Mouse (Mus musculus) C2C12 (cell line): Measurements from ENCODE around the gene Camta2. TPM values are rescaled to one million over a fixed set of nuclear protein-coding genes. Genes with fewer than 3 reads are reported as not detected.

Experiments
- H3K27me3 ChIP-seq: one replicate; pipeline ENCODE4 v1.6.1; 2011; ENCODE audit not compliant: control insufficient read depth, insufficient read depth, insufficient read length
- H3K36me3 ChIP-seq: one replicate; pipeline ENCODE4 v1.6.1; 2011; ENCODE audit not compliant: control insufficient read depth, insufficient read depth
- H3K4me3 ChIP-seq: one replicate; pipeline ENCODE4 v1.5.1; 2011; ENCODE audit warnings: mild to moderate bottlenecking, control low read depth; ENCODE audit not compliant: poor library complexity, insufficient read depth, severe bottlenecking
- H3K79me2 ChIP-seq: one replicate; pipeline ENCODE4 v1.6.1; 2011; ENCODE audit not compliant: control insufficient read depth, insufficient read depth
- H3K79me3 ChIP-seq: one replicate; pipeline ENCODE4 v1.6.1; 2011; ENCODE audit warnings: low read depth, control low read depth
- H3ac ChIP-seq: one replicate; pipeline ENCODE3; 2011; ENCODE audit warnings: low read depth; ENCODE audit not compliant: control insufficient read depth, insufficient read length
- CEBPB ChIP-seq: IDR thresholded peaks from one replicate; pipeline ENCODE4 v1.6.1; 2011; ENCODE audit warnings: low read depth, mild to moderate bottlenecking, control low read depth, moderate library complexity
- CTCF ChIP-seq: IDR thresholded peaks from one replicate; pipeline ENCODE4 v1.5.1; 2011; ENCODE audit not compliant: control insufficient read depth, insufficient read depth, insufficient read length
- FOSL1 ChIP-seq: IDR thresholded peaks from one replicate; pipeline ENCODE4 v1.8.0; 2011; ENCODE audit warnings: mild to moderate bottlenecking, low read length; ENCODE audit not compliant: poor library complexity, insufficient read depth, severe bottlenecking
- MAX ChIP-seq: IDR thresholded peaks from one replicate; pipeline ENCODE4 v1.6.1; 2011; ENCODE audit warnings: mild to moderate bottlenecking, control low read depth
- MYOD1 ChIP-seq: IDR thresholded peaks from one replicate; pipeline ENCODE4 v1.6.1; 2011; ENCODE audit warnings: low read depth; ENCODE audit not compliant: control insufficient read depth, insufficient read length
- MYOG ChIP-seq: IDR thresholded peaks from one replicate; pipeline ENCODE4 v1.6.1; 2011; ENCODE audit not compliant: control insufficient read depth, insufficient read length; ENCODE audit errors: extremely low read depth
- USF1 ChIP-seq: IDR thresholded peaks from one replicate; pipeline ENCODE4 v1.6.1; 2011; ENCODE audit warnings: low read depth, mild to moderate bottlenecking, control low read depth, moderate library complexity
- long read RNA-seq, 2 experiments: library from polyadenylated mRNA; unstranded; transcript quantifications; one replicate each; pipeline ENCODE4 v2.0.0; 2019 to 2020
- polyA plus RNA-seq: library from polyadenylated mRNA; unstranded; fragments of >200 nt; fragmentation: generic; extraction: Trizol; gene quantifications from one replicate; pipeline ENCODE4 v1.2.1, GENCODE M21; 2012; ENCODE audit warnings: missing spikeins

Camta2 gene
- 9.0 TPM for polyA plus RNA-seq
- long read RNA-seq, experiment 1, full-length matches to known transcripts, result 1 of 3 reads
- long read RNA-seq, experiment 1, partial matches to known transcripts, result 2 of 3 reads
- long read RNA-seq, experiment 1, other reads (novel, unspliced or antisense), result 0 of 3 reads
- long read RNA-seq, experiment 2, full-length matches to known transcripts, result 2 of 17 reads
- long read RNA-seq, experiment 2, partial matches to known transcripts, result 8 of 17 reads
- long read RNA-seq, experiment 2, other reads (novel, unspliced or antisense), result 7 of 17 reads

DNA sequence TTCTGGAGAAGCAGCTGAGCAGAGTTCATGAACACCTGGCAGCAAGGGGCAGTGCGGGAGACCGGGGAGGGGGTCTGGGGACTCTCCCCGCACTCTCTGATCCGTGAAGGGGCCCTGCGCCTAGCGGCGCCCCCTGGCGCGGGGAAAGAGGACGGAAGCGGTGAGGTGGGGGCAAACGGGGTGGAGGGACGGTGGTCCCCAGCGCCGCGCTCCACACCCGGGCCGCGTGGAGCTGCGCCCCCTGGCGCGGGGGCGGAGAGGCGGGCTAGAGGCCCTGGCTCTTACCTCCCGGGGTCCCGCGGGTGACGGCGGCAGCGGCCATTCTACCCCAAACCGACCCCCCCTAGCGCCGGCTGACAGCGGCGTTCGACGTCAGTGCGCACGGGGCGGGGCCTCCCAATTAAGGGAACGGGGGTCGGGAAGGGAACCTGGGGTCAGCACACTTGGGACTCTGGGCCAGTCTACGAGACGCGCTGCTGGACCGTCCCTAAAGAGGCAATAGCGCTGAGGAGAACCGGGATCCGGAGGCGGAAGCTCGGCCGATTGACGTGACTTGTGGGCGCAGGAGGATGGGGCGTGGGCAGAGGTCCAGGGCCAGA is at the start of gene Camta2:
TSS of gene Camta2 (minus strand) at position 505 of the 599 bp plus-strand sequence.
- no peaks in the 10 kb centered on the region for H3K79me3 ChIP-seq
- peaks cover 26% of the 10 kb centered on the region for H3K36me3 ChIP-seq
- H3K79me2 ChIP-seq, result peaks cover 10% of the 10 kb centered on the region
- H3ac ChIP-seq, result peak within 1 kb of the TSS; percentile 85
- H3K4me3 ChIP-seq, result peak within 1 kb of the TSS; percentile 72
- H3K27me3 ChIP-seq, result no peaks in the 10 kb centered on the region
- TF ChIP-seq MAX, result no peak
- peak; percentile 72 for TF ChIP-seq CTCF

GRCm38 (mm10) chr11:70733256-70733655 is 45.4 kb upstream of the Camta2 start:
- Histone ChIP-seq H3K4me3 (no peak overlapping the region), H3K27me3 (no peaks in the 10 kb centered on the region), H3K79me3 (no peaks in the 10 kb centered on the region), H3K36me3 (peaks cover 8% of the 10 kb centered on the region), H3ac (no peak overlapping the region), H3K79me2 (no peaks in the 10 kb centered on the region)
- TF ChIP-seq FOSL1 (no peak), MYOD1 (no peak), CTCF (no peak), USF1 (no peak), MAX (no peak), MYOG (no peak), CEBPB (no peak)

DNA sequence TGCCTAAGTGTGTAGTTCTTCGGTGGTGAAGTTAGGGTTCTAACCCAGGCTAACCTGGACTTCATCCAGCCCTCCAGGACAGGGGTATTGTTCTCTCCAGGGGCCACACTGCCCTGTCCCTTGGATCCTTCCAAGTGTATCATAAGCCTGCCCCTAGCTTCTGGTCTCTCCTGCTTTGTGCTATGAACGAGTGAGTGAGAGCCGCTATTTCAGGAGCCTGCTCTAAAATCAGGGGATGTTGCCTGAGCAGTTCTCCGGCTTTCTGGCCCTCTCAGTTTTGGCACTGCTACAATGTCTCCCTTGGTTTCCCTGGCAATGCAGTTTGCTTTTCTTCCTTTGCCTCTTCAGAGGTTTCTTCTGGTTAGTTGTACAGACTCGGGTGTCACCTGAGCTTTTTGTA is 43.3 kb upstream of the Camta2 start:
- no peak for TF ChIP-seq MAX
- TF ChIP-seq FOSL1, result no peak
- no peak for TF ChIP-seq MYOD1
- no peak for TF ChIP-seq CEBPB
- no peak for TF ChIP-seq CTCF
- TF ChIP-seq USF1, result no peak
- TF ChIP-seq MYOG, result no peak
- Histone ChIP-seq H3K36me3 (peaks cover 29% of the 10 kb centered on the region), H3ac (no peak overlapping the region), H3K27me3 (no peaks in the 10 kb centered on the region), H3K4me3 (no peak overlapping the region), H3K79me2 (no peaks in the 10 kb centered on the region), H3K79me3 (no peaks in the 10 kb centered on the region)

DNA sequence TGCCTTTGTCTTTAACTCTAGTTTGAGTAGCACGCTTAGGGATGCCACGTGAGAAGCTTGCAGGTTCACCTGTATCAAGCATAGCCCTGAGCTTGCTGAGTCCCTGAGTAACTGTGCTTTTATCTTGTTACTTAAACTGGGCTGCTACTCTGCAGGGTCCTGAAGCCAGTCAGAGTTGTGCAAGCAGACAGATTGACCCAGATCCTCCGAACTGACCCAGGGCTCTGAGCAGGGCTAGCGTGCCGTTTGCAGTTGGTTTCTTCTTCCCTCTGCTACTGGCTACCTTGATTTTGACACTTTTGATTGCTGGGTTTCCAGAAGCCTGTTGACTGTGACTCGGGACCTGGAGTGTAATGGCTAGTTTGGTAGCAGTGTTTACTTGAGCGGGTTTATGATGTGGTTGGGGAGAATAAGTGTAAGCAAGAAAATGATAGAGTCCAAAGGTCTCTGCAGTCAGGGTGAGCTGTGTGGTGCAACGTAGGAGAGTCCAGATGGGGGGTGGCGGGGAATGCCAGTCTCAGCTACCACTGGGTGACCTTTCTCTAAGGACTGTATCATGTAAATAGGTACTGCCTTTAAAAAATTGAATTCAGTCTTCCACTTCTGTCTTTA is 42.6 kb upstream of the Camta2 start:
- no peak for TF ChIP-seq FOSL1
- TF ChIP-seq MAX, result no peak
- TF ChIP-seq CEBPB, result no peak
- no peak for TF ChIP-seq MYOD1
- no peak for TF ChIP-seq CTCF
- TF ChIP-seq MYOG, result no peak
- no peak for TF ChIP-seq USF1
- no peaks in the 10 kb centered on the region for H3K27me3 ChIP-seq
- no peak overlapping the region for H3ac ChIP-seq
- H3K79me3 ChIP-seq, result no peaks in the 10 kb centered on the region
- H3K79me2 ChIP-seq, result no peaks in the 10 kb centered on the region
- H3K36me3 ChIP-seq, result peaks cover 36% of the 10 kb centered on the region
- H3K4me3 ChIP-seq, result no peak overlapping the region

DNA sequence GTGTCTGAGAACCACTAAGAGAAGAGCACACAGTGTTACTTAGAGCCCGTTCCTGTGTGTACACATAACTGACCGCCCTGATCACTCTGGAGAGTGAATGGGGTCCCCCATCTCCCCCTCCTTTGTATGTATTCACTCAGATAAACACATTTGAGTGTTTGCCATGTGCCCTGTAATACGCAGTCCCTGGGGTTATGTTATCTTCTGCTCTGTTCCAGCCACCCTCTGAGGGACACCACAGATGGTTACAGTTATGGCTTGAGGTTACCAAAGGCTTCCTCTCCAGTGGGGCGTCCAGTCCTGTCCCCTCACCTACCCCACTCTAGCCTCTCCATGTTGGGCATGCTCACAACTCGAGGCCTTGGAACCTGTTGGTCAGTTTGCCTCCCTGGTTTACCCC is 39.5 kb upstream of the Camta2 start:
- no peak overlapping the region for H3ac ChIP-seq
- H3K79me3 ChIP-seq, result no peaks in the 10 kb centered on the region
- no peak overlapping the region for H3K4me3 ChIP-seq
- TF ChIP-seq USF1, result no peak
- no peak for TF ChIP-seq FOSL1
- TF ChIP-seq MAX, result no peak
- no peak for TF ChIP-seq CEBPB
- TF ChIP-seq MYOG, result no peak
- TF ChIP-seq MYOD1, result no peak
- TF ChIP-seq CTCF, result no peak
- H3K36me3 ChIP-seq, result peaks cover 67% of the 10 kb centered on the region
- H3K27me3 ChIP-seq, result no peaks in the 10 kb centered on the region
- no peaks in the 10 kb centered on the region for H3K79me2 ChIP-seq

DNA sequence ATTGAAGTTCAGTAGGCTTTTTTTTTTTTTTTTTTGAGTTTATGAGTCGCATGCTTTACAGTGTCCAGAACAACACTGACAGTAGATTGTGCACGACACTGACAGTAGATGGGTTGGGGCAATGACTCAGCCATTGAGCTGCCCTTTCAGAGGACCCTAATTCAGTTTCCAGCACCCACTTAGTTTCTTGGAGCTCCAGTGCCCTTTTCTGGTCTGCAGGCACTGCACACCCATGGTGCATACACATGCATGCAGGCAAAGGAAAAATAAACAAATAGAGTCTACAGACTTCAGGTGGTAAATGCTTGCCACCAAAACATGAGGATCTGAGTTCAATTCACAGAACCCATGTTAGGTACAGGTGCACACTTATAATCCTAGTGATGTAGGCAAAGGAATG is 38.7 kb upstream of the Camta2 start:
- H3K27me3 ChIP-seq, result no peaks in the 10 kb centered on the region
- H3K36me3 ChIP-seq, result peaks cover 74% of the 10 kb centered on the region
- H3K4me3 ChIP-seq, result no peak overlapping the region
- H3K79me3 ChIP-seq, result no peaks in the 10 kb centered on the region
- TF ChIP-seq CEBPB (no peak), MYOD1 (no peak), CTCF (no peak), MYOG (no peak), MAX (no peak), FOSL1 (no peak), USF1 (no peak)
- no peak overlapping the region for H3ac ChIP-seq
- no peaks in the 10 kb centered on the region for H3K79me2 ChIP-seq
